Mouse (Mus musculus) hindbrain, embryonic 11.5 days (tissue): Measurements from ENCODE around the gene Trim27. TPM values are rescaled to one million over a fixed set of nuclear protein-coding genes. Genes with fewer than 3 reads are reported as not detected.

Source experiments
- ATAC-seq: fragments of 200-750 bp; cut with Nextera tagmentation; 2 replicates; pipeline ENCODE4 v1.8.0; 2017; ENCODE audit warnings: mild to moderate bottlenecking, moderate TSS enrichment, moderate library complexity; ENCODE audit not compliant: low FRiP score
- DNase-seq: peaks from one replicate; pipeline ENCODE4 v3.0.0-alpha.2; 2015; ENCODE audit warnings: low spot score
- H3K27ac ChIP-seq: fragments of 300-500 bp; sonication (generic); 2 replicates; pipeline ENCODE4 v1.5.1; 2014; ENCODE audit warnings: mild to moderate bottlenecking, low read depth, low read length
- H3K27me3 ChIP-seq: fragments of 300-500 bp; sonication (generic); 2 replicates; pipeline ENCODE4 v1.6.1; 2014; ENCODE audit warnings: mild to moderate bottlenecking, low read length, moderate library complexity, mixed read lengths; ENCODE audit not compliant: control insufficient read depth, insufficient read depth
- H3K36me3 ChIP-seq: fragments of 300-500 bp; sonication (generic); 2 replicates; pipeline ENCODE4 v1.6.1; 2014; ENCODE audit warnings: mild to moderate bottlenecking, low read length, moderate library complexity, mixed read lengths; ENCODE audit not compliant: control insufficient read depth, insufficient read depth
- H3K4me1 ChIP-seq: fragments of 300-500 bp; sonication (generic); replicated peaks from 2 replicates; pipeline ENCODE4 v1.6.1; 2014; ENCODE audit warnings: low read length, mixed read lengths; ENCODE audit not compliant: control insufficient read depth, insufficient read depth
- H3K4me2 ChIP-seq: fragments of 300-500 bp; sonication (generic); replicated peaks from 2 replicates; pipeline ENCODE4 v1.6.1; 2014; ENCODE audit warnings: mild to moderate bottlenecking, low read depth, low read length
- H3K4me3 ChIP-seq: fragments of 300-500 bp; sonication (generic); 2 replicates; pipeline ENCODE4 v1.5.1; 2014; ENCODE audit warnings: low read depth, low read length
- H3K9ac ChIP-seq: fragments of 300-500 bp; sonication (generic); 2 replicates; pipeline ENCODE4 v1.6.1; 2014; ENCODE audit warnings: low read depth, low read length
- H3K9me3 ChIP-seq: fragments of 300-500 bp; sonication (generic); 2 replicates; pipeline ENCODE4 v1.6.1; 2016; ENCODE audit warnings: low read length; ENCODE audit not compliant: control insufficient read depth
- WGBS: fragments of 180-500 bp; shearing (Covaris S2); extraction: QIAGEN DNeasy Blood & Tissue Kit; methylation state at CpG from one replicate; pipeline ENCODE4 v1.1.7; 2014; 5-methylcytosine and 5-hydroxymethylcytosine counted together
- polyA plus RNA-seq: library from polyadenylated mRNA; unstranded; fragments of >200 nt; fragmentation: Nextera tagmentation; extraction: Ambion mirVana; gene quantifications from 2 replicates; pipeline ENCODE4 v1.2.1, GENCODE M21; 2014

Gene Trim27
- polyA plus RNA-seq, 1 experiment from 2014 or later, result 133 TPM

- Histone ChIP-seq H3K27ac (no peak overlapping the region), H3K4me1 (no peaks in the 10 kb centered on the region), H3K4me3 (no peak overlapping the region), H3K9ac (no peak overlapping the region), H3K36me3 (no peaks in the 10 kb centered on the region), H3K4me2 (no peak overlapping the region), H3K9me3 (no peaks in the 10 kb centered on the region), H3K27me3 (no peaks in the 10 kb centered on the region)
- ATAC-seq (no peak), DNase-seq (no peak)
- WGBS, result 81% methylated on average over 5 of the region's 5 CpGs
These were observed 18.5 kb downstream of the Trim27 start for GRCm38 (mm10) chr13:21197721-21198120.

DNA sequence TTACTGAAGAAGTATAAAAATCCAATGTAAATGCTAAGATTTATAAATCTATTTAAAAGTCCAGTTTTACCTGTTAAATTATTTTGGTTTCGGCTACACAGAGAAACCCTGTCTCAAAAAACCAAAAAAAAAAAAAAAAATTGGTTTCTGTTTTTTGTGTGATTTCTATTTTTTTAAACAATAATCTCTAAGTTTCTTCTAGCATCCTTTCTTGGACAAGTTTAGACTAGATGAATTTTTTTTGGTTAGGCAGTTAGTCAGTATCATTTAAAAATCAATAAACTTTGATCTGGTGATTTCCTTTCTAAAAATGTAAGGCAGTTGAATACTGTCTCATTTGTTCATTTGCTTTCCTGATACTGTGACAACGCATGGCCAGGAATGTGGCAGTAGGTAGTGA lies 19.1 kb downstream of the Trim27 start:
- 70% methylated on average over 2 of the region's 2 CpGs for WGBS
- Histone ChIP-seq H3K9me3 (no peaks in the 10 kb centered on the region), H3K9ac (no peak overlapping the region), H3K4me1 (no peaks in the 10 kb centered on the region), H3K27ac (no peak overlapping the region), H3K4me2 (no peak overlapping the region), H3K27me3 (no peaks in the 10 kb centered on the region), H3K4me3 (no peak overlapping the region), H3K36me3 (no peaks in the 10 kb centered on the region)
- ATAC-seq (no peak), DNase-seq (no peak)

DNA sequence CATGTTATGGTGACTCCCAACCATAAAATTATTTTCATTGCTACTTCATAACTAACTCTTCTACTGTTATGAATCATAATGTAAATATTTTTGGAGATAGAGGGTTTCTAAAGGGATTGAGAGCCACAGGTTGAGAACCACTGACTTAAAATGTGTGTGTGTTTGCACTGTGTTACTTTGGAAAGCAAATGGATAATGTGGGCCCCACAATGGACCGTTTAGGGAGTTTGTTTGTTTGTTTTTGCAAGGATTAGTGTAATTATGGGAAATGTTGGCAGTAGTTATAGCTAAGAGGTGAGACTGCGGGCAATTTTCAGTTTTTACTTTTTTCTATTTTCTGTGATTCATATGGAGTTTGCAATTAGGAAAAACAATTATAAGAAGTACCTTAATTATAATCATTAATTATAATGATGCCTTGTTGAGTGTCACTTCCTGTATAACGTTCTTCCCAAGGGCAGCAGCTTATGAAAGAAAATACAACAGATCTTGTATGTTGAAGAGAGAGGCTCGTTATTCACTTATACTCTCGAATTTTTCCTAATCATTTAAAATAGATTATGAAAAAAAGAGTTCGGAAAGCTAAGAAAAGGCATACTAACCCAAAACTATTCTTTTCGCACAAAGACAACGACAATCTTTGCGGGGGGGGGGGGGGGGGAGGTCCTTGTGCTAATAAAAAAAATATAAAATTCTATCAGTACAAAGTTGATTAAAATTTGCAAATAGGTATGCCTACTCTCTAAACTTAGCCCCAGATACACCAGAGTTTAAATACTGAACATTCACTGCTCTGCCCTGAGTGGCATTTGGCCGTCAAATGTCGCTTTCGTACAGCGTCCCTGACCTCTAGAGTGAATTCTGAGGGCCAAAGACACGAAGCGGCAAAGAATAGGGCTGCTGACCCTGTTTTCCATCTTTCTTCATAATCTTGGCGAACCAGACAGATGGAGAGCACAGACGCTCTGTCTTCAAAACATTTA lies 20.1 kb downstream of the Trim27 start:
- H3K36me3 ChIP-seq, result no peaks in the 10 kb centered on the region
- DNase-seq, result no peak
- no peaks in the 10 kb centered on the region for H3K9me3 ChIP-seq
- 5% methylated on average over 16 of the region's 17 CpGs for WGBS
- H3K4me1 ChIP-seq, result no peaks in the 10 kb centered on the region
- H3K27me3 ChIP-seq, result no peaks in the 10 kb centered on the region
- H3K4me2 ChIP-seq, result peak overlapping the region; percentile 31
- peak overlapping the region; percentile 63 for H3K4me3 ChIP-seq
- H3K27ac ChIP-seq, result no peak overlapping the region
- peak; percentile 81 for ATAC-seq
- peak overlapping the region; percentile 40 for H3K9ac ChIP-seq

- H3K27me3 ChIP-seq, result no peaks in the 10 kb centered on the region
- peak overlapping the region; percentile 32 for H3K4me2 ChIP-seq
- H3K36me3 ChIP-seq, result no peaks in the 10 kb centered on the region
- no peaks in the 10 kb centered on the region for H3K9me3 ChIP-seq
- ATAC-seq (peak; percentile 95), DNase-seq (peak; percentile 97)
- H3K9ac ChIP-seq, result peak overlapping the region; percentile 48
- peak overlapping the region; percentile 63 for H3K4me3 ChIP-seq
- peak overlapping the region; percentile 55; the same call in 1 of the 2 replicates for H3K27ac ChIP-seq
- H3K4me1 ChIP-seq, result no peaks in the 10 kb centered on the region
- WGBS, result 5% methylated on average over 48 of the region's 48 CpGs
These were observed 21.1 kb downstream of the Trim27 start for GRCm38 (mm10) chr13:21200043-21200999.

- H3K9me3 ChIP-seq, result no peaks in the 10 kb centered on the region
- ATAC-seq (peak; percentile 86), DNase-seq (peak; percentile 85)
- H3K4me2 ChIP-seq, result peak overlapping the region; percentile 38
- peak overlapping the region; percentile 30 for H3K4me3 ChIP-seq
- H3K4me1 ChIP-seq, result no peaks in the 10 kb centered on the region
- no peaks in the 10 kb centered on the region for H3K36me3 ChIP-seq
- H3K9ac ChIP-seq, result no peak overlapping the region
- WGBS, result 2% methylated on average over 20 of the region's 20 CpGs
- peaks cover 2% of the 10 kb centered on the region; the same call in 1 of the 2 replicates for H3K27me3 ChIP-seq
- H3K27ac ChIP-seq, result no peak overlapping the region
These were observed 36.2 kb downstream of the Trim27 start for GRCm38 (mm10) chr13:21215275-21215983.

GRCm38 (mm10) chr13:21216781-21217180 lies 37.5 kb downstream of the Trim27 start:
- 55% methylated on average over 1 of the region's 1 CpGs for WGBS
- no peak for DNase-seq
- peaks cover 2% of the 10 kb centered on the region; the same call in 1 of the 2 replicates for H3K27me3 ChIP-seq
- ATAC-seq, result no peak
- no peaks in the 10 kb centered on the region for H3K4me1 ChIP-seq
- H3K36me3 ChIP-seq, result no peaks in the 10 kb centered on the region
- H3K9ac ChIP-seq, result no peak overlapping the region
- H3K4me2 ChIP-seq, result no peak overlapping the region
- H3K9me3 ChIP-seq, result no peaks in the 10 kb centered on the region
- H3K4me3 ChIP-seq, result no peak overlapping the region
- no peak overlapping the region for H3K27ac ChIP-seq

- ATAC-seq, result peak; percentile 95
- 1% methylated on average over 20 of the region's 20 CpGs for WGBS
- peaks cover 2% of the 10 kb centered on the region; the same call in 1 of the 2 replicates for H3K27me3 ChIP-seq
- peak overlapping the region; percentile 52 for H3K4me3 ChIP-seq
- H3K9ac ChIP-seq, result peak overlapping the region; percentile 76
- no peaks in the 10 kb centered on the region for H3K36me3 ChIP-seq
- peak; percentile 57 for DNase-seq
- H3K4me1 ChIP-seq, result no peaks in the 10 kb centered on the region
- H3K27ac ChIP-seq, result peak overlapping the region; percentile 80
- H3K9me3 ChIP-seq, result no peaks in the 10 kb centered on the region
- peak overlapping the region; percentile 52 for H3K4me2 ChIP-seq
These were observed 42.6 kb downstream of the Trim27 start for GRCm38 (mm10) chr13:21221656-21222462.
